Mouse (Mus musculus) ES-E14 (cell line): ENCODE results near the gene Kpna7. TPM values are rescaled to one million over a fixed set of nuclear protein-coding genes. Genes with fewer than 3 reads are reported as not detected.
"Not testable (repeated sequence)": the region's sequence is repeated elsewhere in the genome, so short reads cannot be mapped to it uniquely, and the experiment has no call there.

Experiments used
- DNase-seq: peaks from one replicate; pipeline ENCODE4 v3.0.0-alpha.2; 2013; ENCODE audit warnings: low read depth, low spot score
- H3K27ac ChIP-seq: 2 replicates; pipeline ENCODE4 v1.5.1; 2012; ENCODE audit warnings: low read depth, mild to moderate bottlenecking, low read length, moderate library complexity, mixed read lengths; ENCODE audit not compliant: poor library complexity, insufficient read depth, severe bottlenecking
- H3K36me3 ChIP-seq: 2 replicates; pipeline ENCODE4 v1.6.1; 2012; ENCODE audit warnings: mild to moderate bottlenecking, low read length, moderate library complexity, mixed read lengths; ENCODE audit not compliant: control insufficient read depth, poor library complexity, insufficient read depth, severe bottlenecking
- H3K4me1 ChIP-seq, 2 experiments: fragments of 150-350 bp in 1 of 2; sonication (generic) in 1 of 2; 2 replicates each; pipeline ENCODE4 v1.6.1; 2012; ENCODE audit warnings: low read length in 2 of 2, mild to moderate bottlenecking in 1 of 2, mixed read lengths in 1 of 2; ENCODE audit not compliant: control insufficient read depth in 2 of 2, insufficient read depth in 2 of 2, poor library complexity in 1 of 2
- H3K4me3 ChIP-seq, 2 experiments: fragments of 150-350 bp in 1 of 2; sonication (generic) in 1 of 2; 2 replicates each; pipeline ENCODE4 v1.5.1; 2012; ENCODE audit warnings: low read length in 2 of 2, low read depth in 1 of 2, mild to moderate bottlenecking in 1 of 2, mixed read lengths in 1 of 2; ENCODE audit not compliant: insufficient read depth in 1 of 2, poor library complexity in 1 of 2, severe bottlenecking in 1 of 2
- H3K9ac ChIP-seq: 2 replicates; pipeline ENCODE4 v1.6.1; 2012; ENCODE audit warnings: low read depth, mild to moderate bottlenecking, low read length, mixed read lengths; ENCODE audit not compliant: poor library complexity, insufficient read depth, severe bottlenecking
- H3K9me3 ChIP-seq: fragments of 150-350 bp; sonication (generic); 2 replicates; pipeline ENCODE4 v1.6.1; 2012; ENCODE audit warnings: low read depth, mild to moderate bottlenecking, low read length; ENCODE audit not compliant: control insufficient read depth, insufficient read depth
- CHD2 ChIP-seq: IDR thresholded peaks from 2 replicates; pipeline ENCODE4 v1.6.1; 2014; ENCODE audit warnings: mild to moderate bottlenecking, low read depth, low read length, inconsistent platforms
- HCFC1 ChIP-seq: IDR thresholded peaks from 2 replicates; pipeline ENCODE4 v1.6.1; 2012; ENCODE audit warnings: low read length, inconsistent platforms, borderline replicate concordance; ENCODE audit not compliant: insufficient read depth
- MAFK ChIP-seq: IDR thresholded peaks from 2 replicates; pipeline ENCODE4 v1.6.1; 2014; ENCODE audit warnings: mild to moderate bottlenecking, low read depth, low read length, inconsistent platforms; ENCODE audit not compliant: insufficient read depth
- ZC3H11A ChIP-seq: IDR thresholded peaks from 2 replicates; pipeline ENCODE4 v1.6.1; 2012; ENCODE audit warnings: low read depth, mild to moderate bottlenecking, inconsistent platforms, low read length, borderline replicate concordance
- ZNF384 ChIP-seq: IDR thresholded peaks from 2 replicates; pipeline ENCODE4 v1.6.1; 2012; ENCODE audit warnings: low read depth, low read length, inconsistent platforms
- in situ Hi-C, 2 experiments: fragments of 600-800 bp; cut with MboI; formaldehyde crosslinking; loops; one replicate each; pipeline ENCODE4 v1.15.1; 2025; ENCODE audit warnings: low sequenced_read_pairs in 2 of 2, inconsistent platforms in 1 of 2; ENCODE audit not compliant: unreplicated experiment in 2 of 2
- total RNA-seq: library from RNA; depleted of rRNA; stranded (reverse); fragments of 300-350 nt; gene quantifications from 2 replicates; pipeline ENCODE4 v1.2.3, GENCODE M21; 2012

Kpna7 gene
- total RNA-seq, 1 experiment = 0.58 TPM

DNA sequence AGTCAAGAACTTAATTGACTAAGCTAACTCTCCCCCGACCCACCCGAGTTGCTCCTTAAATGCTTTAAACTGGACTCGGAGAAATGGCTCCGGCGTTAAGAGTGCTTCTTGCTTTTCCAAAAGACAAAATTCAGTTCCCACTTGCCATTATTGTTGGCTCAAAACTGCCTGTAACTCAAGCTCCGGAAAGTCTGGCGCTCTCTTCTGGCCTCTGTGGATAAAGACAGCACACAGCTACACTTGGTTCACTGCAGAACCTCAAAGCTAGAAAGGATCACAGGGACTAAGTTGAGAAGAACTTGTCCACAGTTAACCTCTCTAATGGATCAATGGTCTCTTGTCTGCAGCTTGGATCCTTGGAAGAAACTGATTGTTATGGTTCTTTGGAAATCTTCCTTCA lies 25.1 kb downstream of the Kpna7 start:
- H3K4me1 ChIP-seq = no peaks in the 10 kb centered on the region; a peak in 1 of 4 replicates
- no peak overlapping the region for H3K4me3 ChIP-seq
- H3K27ac ChIP-seq = peak overlapping the region; percentile 75; the same call in 1 of the 2 replicates
- no peaks in the 10 kb centered on the region for H3K36me3 ChIP-seq
- in situ Hi-C loops = no loop called here
- DNase-seq = peak; percentile 52
- H3K9me3 ChIP-seq = no peaks in the 10 kb centered on the region
- no peak overlapping the region for H3K9ac ChIP-seq
- TF ChIP-seq HCFC1 (no peak), ZC3H11A (no peak), CHD2 (no peak), MAFK (no peak), ZNF384 (no peak)

DNA sequence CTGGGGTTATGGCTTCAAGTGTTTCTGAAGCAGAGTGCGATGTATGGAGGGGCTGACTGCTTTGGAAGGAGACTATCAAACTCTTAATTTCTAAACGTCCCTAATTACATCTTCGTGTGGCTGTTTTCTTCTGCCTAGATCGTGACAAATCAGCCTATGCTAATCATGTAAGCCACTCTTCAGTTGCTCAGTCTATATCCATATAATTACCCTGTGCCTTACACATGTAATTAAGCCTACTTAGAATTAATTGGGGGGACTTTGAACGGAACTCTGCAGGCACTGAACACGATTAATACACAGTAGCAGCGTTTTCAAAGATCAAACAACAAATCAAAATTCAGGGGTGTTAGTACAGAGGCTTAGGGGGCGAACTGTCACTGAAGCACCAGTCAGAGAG lies 25.9 kb downstream of the Kpna7 start:
- no peak overlapping the region for H3K9ac ChIP-seq

DNA sequence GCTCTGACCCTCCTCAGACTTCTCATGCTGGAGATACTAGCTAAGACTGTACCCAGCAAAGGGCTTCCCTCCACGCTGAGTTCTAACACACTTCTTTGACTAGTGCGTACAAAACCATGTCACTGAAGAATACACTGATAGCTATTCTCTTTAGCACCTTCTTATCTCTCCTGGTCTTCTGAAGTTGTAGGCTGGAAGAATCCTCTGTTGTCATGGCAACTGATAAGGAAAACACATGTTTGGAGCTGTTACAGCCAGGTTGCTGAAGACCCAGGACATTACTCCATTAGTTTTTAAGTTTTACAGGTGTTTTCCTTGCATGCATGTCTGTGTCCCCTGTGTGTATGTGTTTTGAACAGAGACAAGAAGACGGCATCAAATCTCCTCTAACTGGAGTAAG lies 29.6 kb downstream of the Kpna7 start:
- H3K27ac ChIP-seq, H3K36me3 ChIP-seq, DNase-seq, H3K4me1 ChIP-seq, H3K9ac ChIP-seq, H3K4me3 ChIP-seq, in situ Hi-C loops, H3K9me3 ChIP-seq: not testable (repeated sequence)

More for the DNA sequence above, 25.9 kb downstream of the Kpna7 start:
- in situ Hi-C loops = no loop called here
- no peaks in the 10 kb centered on the region for H3K36me3 ChIP-seq
- H3K9me3 ChIP-seq = no peaks in the 10 kb centered on the region
- no peak overlapping the region for H3K4me3 ChIP-seq
- no peak overlapping the region for H3K27ac ChIP-seq
- no peaks in the 10 kb centered on the region; a peak in 1 of 4 replicates for H3K4me1 ChIP-seq
- no peak for DNase-seq
- no peak for TF ChIP-seq ZC3H11A
- TF ChIP-seq CHD2 = no peak
- TF ChIP-seq MAFK = no peak
- no peak for TF ChIP-seq ZNF384
- no peak for TF ChIP-seq HCFC1

GRCm38 (mm10) chr5:145042690-145043089 lies 41.1 kb downstream of the Kpna7 start, which contains the start of gene 1700018F24Rik:
1700018F24Rik (plus strand) TSS chr5:145042990.
- H3K9me3 ChIP-seq, in situ Hi-C loops, H3K27ac ChIP-seq, H3K4me3 ChIP-seq, H3K36me3 ChIP-seq, H3K4me1 ChIP-seq, H3K9ac ChIP-seq, DNase-seq: not testable (repeated sequence)

DNA sequence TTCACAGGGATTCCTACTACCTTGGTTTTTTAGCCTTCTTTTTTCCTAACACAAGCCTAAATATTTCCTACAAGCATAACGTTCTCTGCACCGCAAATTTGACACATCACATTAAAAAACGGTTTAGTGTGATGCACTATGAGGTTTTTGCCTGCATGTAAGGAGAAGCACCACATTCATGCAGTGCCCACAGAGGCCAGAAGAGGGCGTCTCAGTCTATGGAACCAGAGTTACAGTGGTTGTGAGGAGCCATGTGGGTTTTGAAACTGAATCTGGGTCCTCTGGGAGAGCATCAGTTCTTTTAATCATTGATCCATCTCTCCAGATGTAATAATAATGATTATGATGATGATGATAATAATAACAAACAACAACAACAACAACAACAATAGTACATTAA lies 42.2 kb downstream of the Kpna7 start:
- H3K9me3 ChIP-seq = no peaks in the 10 kb centered on the region
- DNase-seq = peak; percentile 58
- no peak overlapping the region for H3K4me3 ChIP-seq
- no peaks in the 10 kb centered on the region for H3K36me3 ChIP-seq
- no peak overlapping the region for H3K9ac ChIP-seq
- no peak overlapping the region for H3K27ac ChIP-seq
- in situ Hi-C loops = no loop called here
- TF ChIP-seq ZC3H11A (peak; percentile 79), CHD2 (no peak)
- no peaks in the 10 kb centered on the region for H3K4me1 ChIP-seq

- H3K9ac ChIP-seq, H3K4me3 ChIP-seq, H3K9me3 ChIP-seq, H3K27ac ChIP-seq, in situ Hi-C loops, DNase-seq, H3K36me3 ChIP-seq, H3K4me1 ChIP-seq: not testable (repeated sequence)
Observed at GRCm38 (mm10) chr5:145032391-145032790, 51.4 kb downstream of the Kpna7 start, which contains the start of gene Gm4871. Gm4871 (minus strand) TSS chr5:145032754.

DNA sequence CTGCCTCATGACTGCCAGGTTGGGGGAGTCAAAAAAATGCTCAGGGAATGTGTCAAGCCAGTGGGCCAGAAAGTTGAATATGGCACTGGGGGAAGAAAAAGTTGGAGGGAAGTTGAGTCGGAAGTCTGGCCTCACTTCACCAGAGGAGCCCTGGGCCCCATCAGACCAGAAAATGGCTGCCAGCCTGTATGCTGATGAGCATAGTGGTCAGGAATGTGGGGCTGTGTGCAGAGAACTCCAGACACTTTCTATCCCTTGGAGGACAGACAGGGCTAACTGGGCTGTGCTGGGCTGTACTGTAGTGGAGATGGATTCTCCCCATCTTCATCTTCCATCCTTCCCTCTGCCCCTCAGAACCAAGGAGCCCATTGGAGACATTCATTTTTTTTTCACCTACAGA lies 53.4 kb downstream of the Kpna7 start:
- DNase-seq, H3K9me3 ChIP-seq, H3K27ac ChIP-seq, H3K36me3 ChIP-seq, in situ Hi-C loops, H3K9ac ChIP-seq, H3K4me3 ChIP-seq, H3K4me1 ChIP-seq: not testable (repeated sequence)
